Comparison of ENCODE assay signal across 16 mouse cellular contexts in genomic region chr10:93269744-93270143, GRCm38 (mm10). TPM values are rescaled to one million over a fixed set of nuclear protein-coding genes. Genes with fewer than 3 reads are reported as not detected.
A peak's percentile ranks its signal among the peaks of the same experiment; 100 is the strongest.
DNase-seq lines count a peak whose midpoint lies in the region; ATAC-seq and TF ChIP-seq lines count a peak whose summit lies in the region.
"Had no signal": no experiment of that assay in that cellular context is flagged by ENCODE, and none has a peak within 500 bp of the region (broad histone marks: within the 10 kb centered on the region; RNA-seq: fewer than 3 reads in every experiment).

No protein-coding gene starts in this region.

- DNase-seq in layer of hippocampus, adult 2 months (ENCODE audit: low spot score in 2 of 2), result no peak
- DNase-seq in layer of hippocampus, adult 8-10 months (ENCODE audit: low spot score in 2 of 2), result no peak
- DNase-seq in embryonic facial prominence, embryonic 11.5 days (ENCODE audit: low spot score), result peak; percentile 40
- DNase-seq in adrenal gland, postnatal 14 days, result no peak
- DNase-seq: cerebellum, adult 11-12 months; heart, postnatal 14 days; liver; liver, postnatal 0 days; thymus, adult 18-20 months had no signal

- H3K27me3 ChIP-seq in embryonic facial prominence, embryonic 11.5 days (ENCODE audit: control insufficient read depth, insufficient read depth, low read length), result no peaks in the 10 kb centered on the region
- H3K27me3 ChIP-seq in intestine, embryonic 16.5 days (replicated peaks; ENCODE audit: control insufficient read depth, insufficient read depth, low read length), result no peaks in the 10 kb centered on the region
- H3K27me3 ChIP-seq in stomach, embryonic 15.5 days (replicated peaks), result no peaks in the 10 kb centered on the region
- H3K27me3 ChIP-seq in heart, embryonic 11.5 days (ENCODE audit: control insufficient read depth, insufficient read depth, low read length), result no peaks in the 10 kb centered on the region

- H3K4me1 ChIP-seq in embryonic facial prominence, embryonic 11.5 days (ENCODE audit: control insufficient read depth, insufficient read depth, low read length), result peaks cover 2% of the 10 kb centered on the region; the same call in 1 of the 2 replicates
- H3K4me1 ChIP-seq in intestine, embryonic 16.5 days (ENCODE audit: control insufficient read depth, insufficient read depth, low read length), result peaks cover 11% of the 10 kb centered on the region
- peaks cover 20% of the 10 kb centered on the region for H3K4me1 ChIP-seq in stomach, embryonic 15.5 days
- peaks cover 7% of the 10 kb centered on the region for H3K4me1 ChIP-seq in heart, embryonic 11.5 days (ENCODE audit: control insufficient read depth, insufficient read depth, low read length)

- no peak for ATAC-seq in embryonic facial prominence, embryonic 11.5 days (replicated peaks; ENCODE audit: insufficient number of reproducible peaks, low FRiP score, low TSS enrichment, low read depth)
- ATAC-seq in intestine, embryonic 16.5 days, result no peak
- no peak for ATAC-seq in stomach, embryonic 15.5 days (ENCODE audit: insufficient read depth, low FRiP score, low read depth)
- no peak for ATAC-seq in heart, embryonic 11.5 days (replicated peaks; ENCODE audit: insufficient number of reproducible peaks, low FRiP score, low TSS enrichment)
- ATAC-seq: hindbrain, postnatal 0 days; liver, postnatal 0 days had no signal

- H3K4me3 ChIP-seq in layer of hippocampus, adult 2 months, result no peak overlapping the region
- no peak overlapping the region for H3K4me3 ChIP-seq in embryonic facial prominence, embryonic 11.5 days (ENCODE audit: low read depth, low read length)
- no peak overlapping the region for H3K4me3 ChIP-seq in intestine, embryonic 16.5 days (ENCODE audit: low read length)
- no peak overlapping the region for H3K4me3 ChIP-seq in stomach, embryonic 15.5 days (replicated peaks)
- H3K4me3 ChIP-seq in heart, embryonic 11.5 days (ENCODE audit: low read depth, low read length), result no peak overlapping the region
- H3K4me3 ChIP-seq: heart, embryonic 10.5 days had no signal

- H3K4me2 ChIP-seq in embryonic facial prominence, embryonic 11.5 days (ENCODE audit: low read depth, low read length), result no peak overlapping the region
- no peak overlapping the region for H3K4me2 ChIP-seq in intestine, embryonic 16.5 days (ENCODE audit: low read depth, low read length)
- no peak overlapping the region for H3K4me2 ChIP-seq in stomach, embryonic 15.5 days
- no peak overlapping the region for H3K4me2 ChIP-seq in heart, embryonic 11.5 days
- H3K4me2 ChIP-seq: midbrain, embryonic 11.5 days had no signal

- H3K9ac ChIP-seq in embryonic facial prominence, embryonic 11.5 days (replicated peaks; ENCODE audit: low read length), result no peak overlapping the region; the same call in 1 of the 2 replicates
- peak overlapping the region; percentile 12; the same call in 1 of the 2 replicates for H3K9ac ChIP-seq in intestine, embryonic 16.5 days (ENCODE audit: low read depth, low read length)
- no peak overlapping the region for H3K9ac ChIP-seq in stomach, embryonic 15.5 days
- H3K9ac ChIP-seq in heart, embryonic 11.5 days (ENCODE audit: low read depth, low read length), result no peak overlapping the region
- H3K9ac ChIP-seq: liver, postnatal 0 days had no signal

- no peaks in the 10 kb centered on the region; the same call in 1 of the 2 replicates for H3K36me3 ChIP-seq in embryonic facial prominence, embryonic 11.5 days (replicated peaks; ENCODE audit: control insufficient read depth, insufficient read depth, low read depth, low read length)
- H3K36me3 ChIP-seq in intestine, embryonic 16.5 days (ENCODE audit: control insufficient read depth, insufficient read depth, low read length), result no peaks in the 10 kb centered on the region
- peaks cover 4% of the 10 kb centered on the region; the same call in 1 of the 2 replicates for H3K36me3 ChIP-seq in stomach, embryonic 15.5 days
- H3K36me3 ChIP-seq in heart, embryonic 11.5 days (ENCODE audit: control insufficient read depth, insufficient read depth, low read length), result peaks cover 5% of the 10 kb centered on the region; the same call in 1 of the 2 replicates

- no peak for TF ChIP-seq CTCF in layer of hippocampus, adult 2 months (conservative IDR thresholded peaks at IDR 0.05)

- peak overlapping the region; percentile 78; the same call in 1 of the 2 replicates for H3K27ac ChIP-seq in layer of hippocampus, adult 2 months
- peak overlapping the region; percentile 65; the same call in 1 of the 2 replicates for H3K27ac ChIP-seq in embryonic facial prominence, embryonic 11.5 days (replicated peaks; ENCODE audit: low read depth, low read length)
- peak overlapping the region; percentile 38 for H3K27ac ChIP-seq in intestine, embryonic 16.5 days (ENCODE audit: low read length)
- peak overlapping the region; percentile 52 for H3K27ac ChIP-seq in stomach, embryonic 15.5 days
- no peak overlapping the region for H3K27ac ChIP-seq in heart, embryonic 11.5 days (ENCODE audit: low read depth, low read length)
- H3K27ac ChIP-seq: hindbrain, postnatal 0 days; kidney, postnatal 0 days had no signal

- WGBS in embryonic facial prominence, embryonic 11.5 days, result 47% methylated on average over 4 of the region's 4 CpGs
- WGBS in intestine, embryonic 16.5 days, result 44% methylated on average over 4 of the region's 4 CpGs
- WGBS in stomach, embryonic 15.5 days, result 37% methylated on average over 4 of the region's 4 CpGs
- WGBS in heart, embryonic 11.5 days (ENCODE audit: insufficient replicate concordance), result 64% methylated on average over 4 of the region's 4 CpGs

- no peaks in the 10 kb centered on the region for H3K9me3 ChIP-seq in embryonic facial prominence, embryonic 11.5 days (replicated peaks; ENCODE audit: control insufficient read depth, low read length)
- H3K9me3 ChIP-seq in intestine, embryonic 16.5 days (ENCODE audit: control insufficient read depth, low read length), result no peaks in the 10 kb centered on the region
- no peaks in the 10 kb centered on the region for H3K9me3 ChIP-seq in stomach, embryonic 15.5 days
- no peaks in the 10 kb centered on the region for H3K9me3 ChIP-seq in heart, embryonic 11.5 days (replicated peaks; ENCODE audit: control insufficient read depth, low read length)
- H3K9me3 ChIP-seq: heart, embryonic 10.5 days had no signal

RNA-seq across cellular contexts. Expression of gene Elk3, which starts 41.2 kb away (rescaled TPM):
- 1 to 10 TPM; 8.9 to 9.7 TPM for total RNA-seq in layer of hippocampus, adult 2 months (2021)
- 10 to 100 TPM in 2 of 4 experiments, 1 to 10 TPM in 2; 7.5 to 18.4 (median 12.0) TPM for total RNA-seq in layer of hippocampus, adult 8-10 months (2022)
- 34.0 and 37.2 TPM in 2 replicates for polyA plus RNA-seq in embryonic facial prominence, embryonic 11.5 days (2014; fragmentation: Nextera tagmentation; extraction: Ambion mirVana)
- polyA plus RNA-seq in intestine, embryonic 16.5 days (2015; fragmentation: Nextera tagmentation; extraction: Ambion mirVana), result 14.6 and 18.0 TPM in 2 replicates
- polyA plus RNA-seq in stomach, embryonic 15.5 days (2015; fragmentation: Nextera tagmentation; extraction: Ambion mirVana), result 24.1 and 26.8 TPM in 2 replicates
- polyA plus RNA-seq in heart, embryonic 11.5 days (2014; fragmentation: Nextera tagmentation; extraction: Ambion mirVana), result 39.9 and 42.1 TPM in 2 replicates
- 50.4 and 58.0 TPM in 2 replicates for total RNA-seq in adrenal gland, postnatal 14 days (2021)
